Mouse (Mus musculus) lung, postnatal 0 days (tissue): ENCODE results near the gene Dnah11.

Experiments
- CTCF ChIP-seq: IDR thresholded peaks from 2 replicates; pipeline ENCODE4 v1.5.1; 2016; ENCODE audit warnings: antibody characterized with exemption, mild to moderate bottlenecking
- EP300 ChIP-seq: IDR thresholded peaks from 2 replicates; pipeline ENCODE4 v1.6.1; 2016; ENCODE audit warnings: antibody characterized with exemption, mild to moderate bottlenecking, control low read depth

- TF ChIP-seq CTCF (no peak), EP300 (no peak)
Observed at GRCm38 (mm10) chr12:117848621-117849020, 350.2 kb downstream of the Dnah11 start.
